Mouse (Mus musculus): ENCODE results near the gene Podxl. TPM values are rescaled to one million over a fixed set of nuclear protein-coding genes. Genes with fewer than 3 reads are reported as not detected.

Gene Podxl
- polyA plus RNA-seq, 1 experiment from 2014 or later = 36.2 TPM

- no peaks in the 10 kb centered on the region for H3K27me3 ChIP-seq (replicated peaks; ENCODE audit: control insufficient read depth, insufficient read depth, low read length)
- H3K27ac ChIP-seq (ENCODE audit: low read length) = no peak overlapping the region
- 86% methylated on average over 10 of the region's 10 CpGs for WGBS
- peaks cover 6% of the 10 kb centered on the region; the same call in 1 of the 2 replicates for H3K36me3 ChIP-seq (ENCODE audit: control insufficient read depth, insufficient read depth, low read length)
- H3K4me1 ChIP-seq (ENCODE audit: control insufficient read depth, insufficient read depth, low read length) = 0 out of 2 replicates have a peak, but pooled peaks cover 2% of the 10 kb centered on the region
- no peak overlapping the region for H3K4me3 ChIP-seq (ENCODE audit: low read length)
- no peak overlapping the region for H3K4me2 ChIP-seq (ENCODE audit: low read depth, low read length)
- no peak for ATAC-seq
- no peaks in the 10 kb centered on the region for H3K9me3 ChIP-seq (ENCODE audit: control insufficient read depth, low read length)
- no peak overlapping the region for H3K9ac ChIP-seq (ENCODE audit: low read depth, low read length)
Measured at GRCm38 (mm10) chr6:31499836-31500235, 63.9 kb downstream of the Podxl start.

DNA sequence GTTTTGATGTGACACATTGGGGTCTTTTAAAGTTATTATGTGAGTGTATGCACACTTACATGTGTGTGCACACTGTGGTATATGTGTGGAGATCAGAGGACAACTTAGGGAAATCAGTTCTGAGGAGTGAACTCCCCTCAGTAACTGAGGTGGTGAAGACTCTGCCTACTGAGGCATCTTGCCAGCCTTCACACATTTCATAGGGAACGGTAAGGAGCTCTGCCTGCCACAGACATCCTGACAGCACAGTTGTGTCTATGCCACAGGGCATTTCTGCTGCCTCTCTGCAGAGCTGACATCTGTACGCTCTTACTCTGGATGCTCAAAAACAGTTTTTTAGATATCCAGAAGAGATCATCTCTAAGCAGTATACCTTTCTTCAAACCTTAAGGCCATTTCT, 67.6 kb downstream of the Podxl start:
- no peak overlapping the region for H3K4me3 ChIP-seq (ENCODE audit: low read length)
- WGBS = 94% methylated on average over 2 of the region's 2 CpGs
- H3K27me3 ChIP-seq (replicated peaks; ENCODE audit: control insufficient read depth, insufficient read depth, low read length) = no peaks in the 10 kb centered on the region
- no peak overlapping the region for H3K9ac ChIP-seq (ENCODE audit: low read depth, low read length)
- H3K4me1 ChIP-seq (ENCODE audit: control insufficient read depth, insufficient read depth, low read length) = 0 out of 2 replicates have a peak, but pooled peaks cover 2% of the 10 kb centered on the region
- peaks cover 10% of the 10 kb centered on the region; the same call in 1 of the 2 replicates for H3K36me3 ChIP-seq (ENCODE audit: control insufficient read depth, insufficient read depth, low read length)
- no peak for ATAC-seq
- H3K4me2 ChIP-seq (ENCODE audit: low read depth, low read length) = no peak overlapping the region
- no peak overlapping the region for H3K27ac ChIP-seq (ENCODE audit: low read length)
- no peaks in the 10 kb centered on the region for H3K9me3 ChIP-seq (ENCODE audit: control insufficient read depth, low read length)

DNA sequence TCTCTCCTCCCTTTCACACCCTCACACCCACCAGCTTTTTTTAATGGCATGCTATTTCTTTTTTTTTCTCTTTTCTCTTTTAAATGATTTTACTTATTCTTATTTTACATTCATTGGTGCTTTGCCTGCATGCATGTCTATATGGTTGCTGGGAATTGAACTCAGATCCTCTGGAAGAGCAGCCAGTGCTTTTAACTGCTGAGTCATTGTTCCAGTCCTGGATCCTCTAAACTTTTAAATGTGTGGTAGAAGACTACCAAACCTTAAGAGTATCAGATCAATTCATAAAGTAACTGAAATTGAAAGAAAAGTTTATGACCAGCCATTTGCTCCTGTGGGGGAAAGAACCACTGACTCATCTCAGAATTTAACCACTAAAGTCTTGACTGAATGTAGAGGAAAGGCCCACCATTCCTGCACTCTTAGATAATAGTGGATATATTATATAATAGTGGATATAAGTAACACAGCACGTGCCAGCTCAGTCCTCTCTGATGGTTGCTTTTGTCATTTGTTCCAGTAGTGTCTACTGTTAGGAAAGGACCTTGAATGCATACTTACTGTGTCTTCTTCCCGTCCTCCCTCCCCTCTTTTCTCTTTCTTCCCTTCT, 68.6 kb downstream of the Podxl start:
- H3K4me3 ChIP-seq (ENCODE audit: low read length) = no peak overlapping the region
- H3K9ac ChIP-seq (ENCODE audit: low read depth, low read length) = no peak overlapping the region
- H3K36me3 ChIP-seq (ENCODE audit: control insufficient read depth, insufficient read depth, low read length) = peaks cover 10% of the 10 kb centered on the region; the same call in 1 of the 2 replicates
- no peak overlapping the region for H3K27ac ChIP-seq (ENCODE audit: low read length)
- no peaks in the 10 kb centered on the region for H3K9me3 ChIP-seq (ENCODE audit: control insufficient read depth, low read length)
- ATAC-seq = no peak
- 0 out of 2 replicates have a peak, but pooled peaks cover 2% of the 10 kb centered on the region for H3K4me1 ChIP-seq (ENCODE audit: control insufficient read depth, insufficient read depth, low read length)
- H3K27me3 ChIP-seq (replicated peaks; ENCODE audit: control insufficient read depth, insufficient read depth, low read length) = no peaks in the 10 kb centered on the region
- 76% methylated on average over 2 of the region's 2 CpGs for WGBS
- H3K4me2 ChIP-seq (ENCODE audit: low read depth, low read length) = no peak overlapping the region

GRCm38 (mm10) chr6:31489950-31490349, 73.8 kb downstream of the Podxl start:
- Histone ChIP-seq H3K27me3 (replicated peaks; ENCODE audit: control insufficient read depth, insufficient read depth, low read length) (no peaks in the 10 kb centered on the region), H3K9me3 (ENCODE audit: control insufficient read depth, low read length) (no peaks in the 10 kb centered on the region), H3K4me2 (ENCODE audit: low read depth, low read length) (no peak overlapping the region), H3K36me3 (ENCODE audit: control insufficient read depth, insufficient read depth, low read length) (peaks cover 5% of the 10 kb centered on the region), H3K4me1 (ENCODE audit: control insufficient read depth, insufficient read depth, low read length) (no peaks in the 10 kb centered on the region), H3K4me3 (ENCODE audit: low read length) (no peak overlapping the region), H3K27ac (ENCODE audit: low read length) (no peak overlapping the region), H3K9ac (ENCODE audit: low read depth, low read length) (no peak overlapping the region)
- 93% methylated on average over 7 of the region's 7 CpGs for whole genome bisulfite sequencing
- ATAC-seq = no peak

DNA sequence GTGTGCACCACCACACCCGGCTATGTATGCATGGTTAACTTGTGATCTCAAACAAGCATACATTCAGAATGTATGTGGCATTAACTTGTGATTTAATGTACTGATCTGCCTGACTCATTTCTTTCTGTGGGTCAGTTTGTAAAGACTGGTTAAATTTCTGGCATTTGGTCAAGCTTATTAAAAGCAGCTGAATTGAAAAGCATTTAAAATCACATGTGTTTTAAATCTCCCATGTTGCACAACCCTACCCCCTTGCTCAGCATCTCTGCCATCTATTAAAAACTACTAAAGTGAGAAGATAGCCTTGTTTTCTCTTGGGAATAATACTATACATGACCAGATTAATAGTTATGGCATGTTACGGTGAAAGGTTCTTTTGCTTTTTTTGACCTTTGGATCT, 77.2 kb downstream of the Podxl start:
- WGBS = 94% methylated on average over 2 of the region's 2 CpGs

DNA sequence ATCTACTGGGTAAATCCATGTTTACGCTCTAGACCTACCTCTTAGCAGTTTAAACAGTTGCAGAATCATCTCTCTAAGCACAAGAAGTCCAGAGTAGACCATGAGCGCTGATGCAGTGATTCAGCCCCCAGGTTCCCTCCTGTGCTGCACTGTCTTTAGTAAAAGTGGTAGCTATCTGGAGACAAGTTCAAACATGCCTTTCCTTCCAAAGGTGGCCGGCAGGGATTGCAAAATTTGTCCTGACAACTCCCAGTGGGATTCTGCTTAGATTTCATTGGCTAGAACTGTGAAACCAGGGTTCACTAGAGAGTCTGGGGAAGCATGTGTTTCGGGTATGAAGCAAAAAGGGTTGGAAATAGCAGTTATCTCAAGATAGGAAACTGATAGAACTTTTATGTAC, 83.8 kb downstream of the Podxl start:
- H3K9ac ChIP-seq (ENCODE audit: low read depth, low read length) = no peak overlapping the region
- no peaks in the 10 kb centered on the region for H3K9me3 ChIP-seq (ENCODE audit: control insufficient read depth, low read length)
- no peak overlapping the region for H3K27ac ChIP-seq (ENCODE audit: low read length)
- ATAC-seq = no peak
- H3K4me1 ChIP-seq (ENCODE audit: control insufficient read depth, insufficient read depth, low read length) = no peaks in the 10 kb centered on the region
- H3K27me3 ChIP-seq (replicated peaks; ENCODE audit: control insufficient read depth, insufficient read depth, low read length) = no peaks in the 10 kb centered on the region
- H3K4me3 ChIP-seq (ENCODE audit: low read length) = no peak overlapping the region
- WGBS = 87% methylated on average over 4 of the region's 4 CpGs
- H3K36me3 ChIP-seq (ENCODE audit: control insufficient read depth, insufficient read depth, low read length) = 0 out of 2 replicates have a peak, but pooled peaks cover 7% of the 10 kb centered on the region
- no peak overlapping the region for H3K4me2 ChIP-seq (ENCODE audit: low read depth, low read length)

More for the DNA sequence above, 77.2 kb downstream of the Podxl start:
- no peaks in the 10 kb centered on the region for H3K27me3 ChIP-seq (replicated peaks; ENCODE audit: control insufficient read depth, insufficient read depth, low read length)
- no peak for ATAC-seq
- no peak overlapping the region for H3K4me2 ChIP-seq (ENCODE audit: low read depth, low read length)
- H3K9ac ChIP-seq (ENCODE audit: low read depth, low read length) = no peak overlapping the region
- H3K36me3 ChIP-seq (ENCODE audit: control insufficient read depth, insufficient read depth, low read length) = no peaks in the 10 kb centered on the region; the same call in 1 of the 2 replicates
- H3K4me1 ChIP-seq (ENCODE audit: control insufficient read depth, insufficient read depth, low read length) = no peaks in the 10 kb centered on the region
- no peak overlapping the region for H3K4me3 ChIP-seq (ENCODE audit: low read length)
- H3K9me3 ChIP-seq (ENCODE audit: control insufficient read depth, low read length) = no peaks in the 10 kb centered on the region
- no peak overlapping the region for H3K27ac ChIP-seq (ENCODE audit: low read length)

GRCm38 (mm10) chr6:31478221-31478620, 85.6 kb downstream of the Podxl start:
- H3K27me3 ChIP-seq (replicated peaks; ENCODE audit: control insufficient read depth, insufficient read depth, low read length) = no peaks in the 10 kb centered on the region
- no peaks in the 10 kb centered on the region for H3K4me1 ChIP-seq (ENCODE audit: control insufficient read depth, insufficient read depth, low read length)
- H3K36me3 ChIP-seq (ENCODE audit: control insufficient read depth, insufficient read depth, low read length) = 0 out of 2 replicates have a peak, but pooled peaks cover 9% of the 10 kb centered on the region
- ATAC-seq = no peak
- no peak overlapping the region for H3K27ac ChIP-seq (ENCODE audit: low read length)
- H3K4me2 ChIP-seq (ENCODE audit: low read depth, low read length) = no peak overlapping the region
- H3K4me3 ChIP-seq (ENCODE audit: low read length) = no peak overlapping the region
- WGBS = 75% methylated on average over 4 of the region's 4 CpGs
- no peaks in the 10 kb centered on the region for H3K9me3 ChIP-seq (ENCODE audit: control insufficient read depth, low read length)
- H3K9ac ChIP-seq (ENCODE audit: low read depth, low read length) = no peak overlapping the region

Other genes starting within 250 kb of the Podxl start
- 168 and 174 TPM in 2 replicates for gene Mkln1, start 165.2 kb downstream of the Podxl start, polyA plus RNA-seq (2015; fragmentation: Nextera tagmentation; extraction: Ambion mirVana)